Mouse (Mus musculus) natural killer cell, adult 2 months (primary cell): ENCODE results near the gene Nlrc4.
"Not testable (repeated sequence)": the region's sequence is repeated elsewhere in the genome, so short reads cannot be mapped to it uniquely, and the experiment has no call there.

Experiments used
- DNase-seq, 2 experiments: peaks; one replicate each; pipeline ENCODE4 v3.0.0; 2022; ENCODE audit warnings: low spot score in 2 of 2

Gene Nlrc4

DNA sequence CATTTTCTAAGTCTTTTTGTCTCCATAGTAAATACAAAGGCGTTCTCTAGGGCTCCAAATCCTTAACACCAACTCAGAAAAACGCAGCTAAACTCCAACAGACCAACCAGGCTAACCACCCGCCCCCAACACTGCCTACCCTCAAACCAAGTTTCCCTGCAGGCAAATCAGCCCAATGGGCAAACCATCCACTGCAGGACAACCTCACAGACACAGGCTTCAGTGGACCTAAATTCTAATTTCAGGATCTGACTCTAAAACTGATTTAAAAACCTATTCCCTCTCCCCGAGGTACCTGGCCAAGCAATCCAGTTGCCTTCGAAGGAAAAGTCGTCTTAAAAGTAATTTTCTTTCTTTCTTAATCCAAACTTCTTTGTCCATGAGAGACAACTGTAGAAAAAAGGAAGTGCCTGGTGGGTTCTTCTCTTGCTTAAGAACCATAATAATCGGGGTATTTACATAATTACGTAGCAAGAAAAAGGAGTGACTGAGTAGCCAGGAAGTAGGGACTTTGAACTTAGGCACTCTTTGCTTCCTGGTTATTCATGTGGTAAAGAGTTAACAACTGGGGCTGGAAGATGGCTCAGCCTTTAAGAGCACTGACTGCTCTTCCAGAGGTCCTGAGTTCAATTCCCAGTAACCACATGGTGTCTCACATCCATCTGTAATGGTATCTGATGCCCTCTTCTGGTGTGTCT, at the start of gene Nlrc4:
TSS of gene Nlrc4 (minus strand) at position 432 of the 698 bp plus-strand sequence.
- DNase-seq: peak in 1 of 2 experiments; percentile 6

DNA sequence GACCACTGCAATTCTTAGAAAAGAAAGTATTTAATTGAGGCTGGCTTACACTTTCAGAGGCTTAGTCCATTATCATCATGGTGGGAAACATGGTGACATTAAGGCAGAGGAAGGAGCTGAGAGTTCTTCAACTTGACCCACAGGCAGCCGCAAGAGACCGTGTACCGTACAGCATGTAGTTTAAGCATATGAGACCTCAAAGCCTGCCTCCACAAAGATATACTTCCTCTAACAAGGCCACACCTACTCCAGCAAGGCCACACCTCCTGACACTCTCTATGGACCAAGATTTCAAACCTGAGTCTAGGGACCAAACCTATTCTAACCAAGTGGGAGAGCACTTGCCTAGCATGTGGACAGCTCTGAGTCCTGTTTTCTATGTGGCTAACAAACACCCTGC, 49.7 kb upstream of the Nlrc4 start:
- DNase-seq: peak in 1 of 2 experiments; percentile 4

DNA sequence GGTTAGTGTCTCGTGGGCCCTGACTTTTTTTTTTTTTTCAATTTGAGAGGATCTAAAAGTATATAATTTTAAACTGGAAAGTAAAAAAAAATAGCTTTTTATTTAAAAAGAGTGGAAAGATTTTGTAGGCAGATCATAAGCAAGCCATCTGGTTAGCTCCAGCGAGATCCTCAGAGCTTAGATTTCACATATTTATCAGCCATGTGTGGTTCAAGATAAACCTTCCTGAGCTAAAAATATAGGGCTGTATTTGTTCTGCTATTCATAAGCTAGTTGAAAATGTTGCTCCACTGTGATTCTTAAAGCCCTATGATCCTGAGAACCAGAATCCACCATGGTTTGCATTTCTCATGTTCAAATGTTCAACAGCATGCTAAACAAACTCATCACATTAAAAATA, 49.0 kb upstream of the Nlrc4 start:
- no peak for DNase-seq

DNA sequence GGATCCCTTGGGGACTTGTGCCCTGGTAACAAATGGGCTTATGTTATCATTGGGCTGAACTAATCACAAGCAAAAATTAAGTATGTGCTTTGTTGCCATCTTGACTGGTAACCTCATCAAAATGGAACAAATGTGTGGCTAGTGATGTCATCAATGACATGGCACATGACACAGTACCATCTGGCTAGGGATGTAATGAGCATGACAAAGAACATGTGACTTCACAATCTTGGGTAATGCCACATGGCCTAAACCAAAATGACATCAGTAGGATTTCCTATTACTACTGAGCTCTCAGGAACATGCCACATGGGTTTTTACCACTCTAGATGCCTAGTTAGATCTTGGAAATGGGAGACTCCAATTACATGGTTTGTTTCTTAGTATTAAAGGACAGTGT, 42.1 kb upstream of the Nlrc4 start:
- peak in 1 of 2 experiments; percentile 10 for DNase-seq

DNA sequence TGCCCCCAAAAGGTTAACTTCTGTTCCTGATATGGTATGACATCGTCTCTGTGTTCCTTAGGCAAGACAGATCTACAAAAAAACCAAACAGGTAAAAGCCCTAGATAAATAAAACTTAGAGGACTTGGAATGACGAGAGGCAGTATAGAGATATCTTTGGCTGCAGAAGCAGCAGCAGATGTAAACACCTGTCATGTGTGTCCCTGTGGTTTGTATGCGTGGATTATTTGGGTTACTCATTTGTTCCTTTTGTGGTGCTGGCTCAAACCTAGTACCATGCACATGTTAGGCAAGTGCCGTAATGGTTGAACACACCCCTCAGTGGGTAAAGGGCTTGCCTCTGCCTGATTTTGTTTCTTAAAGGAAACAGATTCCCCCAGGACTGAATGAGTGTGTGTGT, 41.3 kb upstream of the Nlrc4 start:
- DNase-seq: no peak

DNA sequence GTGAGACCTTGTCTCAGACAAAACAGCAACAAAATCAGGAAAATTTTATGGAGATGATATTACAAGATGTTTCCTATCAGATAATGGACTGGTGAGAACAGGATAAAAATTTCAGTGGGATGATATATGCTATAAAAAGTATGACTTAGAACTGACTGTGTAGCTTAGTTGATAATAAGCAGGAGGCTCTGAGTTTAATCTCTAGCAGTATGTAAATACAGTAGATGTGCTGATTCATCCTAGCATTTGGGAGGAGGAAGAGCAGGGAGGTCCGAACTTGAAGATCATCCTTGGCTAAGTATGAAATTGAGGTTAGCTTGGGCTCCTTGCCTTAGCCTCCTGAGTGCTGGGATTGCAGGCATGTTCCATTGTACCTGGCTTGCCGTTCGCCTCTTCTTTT, 32.6 kb upstream of the Nlrc4 start:
- DNase-seq: no peak

DNA sequence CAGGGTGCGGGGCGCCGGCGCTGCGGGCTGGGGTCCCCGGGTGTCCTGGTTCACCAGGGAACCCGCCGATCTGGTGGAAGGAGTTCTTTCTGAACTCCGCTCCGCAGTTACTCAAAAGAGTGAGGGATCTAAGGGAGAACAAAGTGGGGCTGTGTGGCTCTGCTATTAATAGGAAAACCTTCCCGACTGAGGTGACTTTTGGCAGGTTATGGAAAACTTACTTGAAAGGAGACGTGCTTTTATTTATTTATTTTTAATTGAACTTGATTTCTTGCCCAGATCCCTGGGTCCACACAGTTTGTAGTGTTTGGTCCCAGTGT, 30.9 kb upstream of the Nlrc4 start:
- DNase-seq: no peak

DNA sequence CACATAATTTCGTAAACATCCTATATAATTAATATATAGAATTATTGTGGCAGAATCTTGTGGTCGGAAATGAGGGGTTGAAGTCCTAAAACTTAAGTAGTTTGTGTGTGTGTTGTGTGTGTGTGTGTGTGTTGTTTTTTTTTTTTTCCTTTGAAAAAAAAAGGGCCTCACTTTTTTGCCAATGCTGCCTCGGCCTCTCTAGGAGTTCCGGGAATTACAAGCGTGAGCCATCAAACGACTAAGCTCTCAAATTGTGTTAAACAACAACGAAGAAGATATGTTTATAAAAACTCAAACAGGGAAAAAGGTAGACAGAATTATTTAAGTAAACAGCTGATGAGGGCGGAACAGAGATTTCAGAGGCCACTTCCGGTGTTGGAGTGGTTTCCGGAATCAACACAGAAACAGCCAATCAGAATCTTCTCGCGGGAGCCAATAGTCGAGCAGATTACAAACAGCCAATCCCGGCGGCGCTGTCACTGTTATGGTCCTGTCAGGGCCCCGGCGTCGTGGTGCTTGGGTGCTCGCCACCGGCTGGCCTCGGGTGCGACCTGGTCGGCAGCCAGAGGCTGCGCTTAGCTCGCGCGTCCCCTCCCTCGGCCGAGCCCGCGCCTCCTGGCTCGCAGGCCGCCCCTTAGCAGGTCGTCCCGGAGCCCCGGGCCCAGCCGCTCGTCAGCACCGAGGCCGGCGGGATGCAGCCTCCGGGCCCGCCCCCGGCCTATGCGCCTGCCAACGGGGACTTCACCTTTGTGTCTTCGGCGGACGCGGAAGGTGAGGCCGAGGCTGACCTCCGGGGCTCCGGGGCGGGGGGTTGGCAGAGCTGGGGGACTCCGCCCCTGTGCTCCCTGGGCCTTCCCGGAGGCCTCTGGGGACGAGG, 30.3 kb upstream of the Nlrc4 start, which contains the start of gene Yipf4:
TSS of gene Yipf4 (plus strand) at position 470 of the 877 bp plus-strand sequence.
- DNase-seq: peak; percentile 97

DNA sequence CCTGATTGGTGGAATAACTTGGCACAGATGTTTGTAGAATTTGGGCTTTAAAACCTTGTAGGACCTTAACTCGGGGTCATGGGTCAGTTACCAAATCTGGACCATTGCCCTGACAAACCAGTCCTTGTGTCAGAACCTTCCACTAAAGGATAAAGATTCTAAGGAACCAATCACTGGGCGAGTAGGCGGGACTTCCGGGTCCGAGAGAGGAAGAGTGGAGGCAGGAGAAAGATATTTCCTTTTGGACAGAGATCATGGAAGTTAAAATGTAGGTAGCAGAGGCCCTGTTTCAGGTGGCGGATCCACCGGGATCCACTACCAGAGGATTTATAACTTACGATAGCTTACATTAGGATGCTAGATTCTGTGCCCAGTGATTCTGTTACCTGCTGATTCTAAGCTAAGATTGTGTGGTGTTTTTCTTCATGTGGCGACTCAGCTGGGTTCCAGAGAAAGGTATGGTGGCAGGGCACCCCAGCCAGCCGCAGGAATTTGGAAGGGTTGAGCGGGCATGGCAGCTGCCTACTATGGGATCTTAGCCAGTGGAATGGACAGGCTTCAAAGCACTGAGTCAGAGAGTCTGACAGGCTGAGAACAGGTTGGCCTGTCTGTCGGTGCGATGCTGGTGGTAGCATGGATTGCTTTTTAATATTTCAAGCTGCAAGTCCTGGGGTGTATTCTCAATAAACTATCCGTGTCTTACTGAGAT, 21.6 kb upstream of the Nlrc4 start:
- no peak for DNase-seq

DNA sequence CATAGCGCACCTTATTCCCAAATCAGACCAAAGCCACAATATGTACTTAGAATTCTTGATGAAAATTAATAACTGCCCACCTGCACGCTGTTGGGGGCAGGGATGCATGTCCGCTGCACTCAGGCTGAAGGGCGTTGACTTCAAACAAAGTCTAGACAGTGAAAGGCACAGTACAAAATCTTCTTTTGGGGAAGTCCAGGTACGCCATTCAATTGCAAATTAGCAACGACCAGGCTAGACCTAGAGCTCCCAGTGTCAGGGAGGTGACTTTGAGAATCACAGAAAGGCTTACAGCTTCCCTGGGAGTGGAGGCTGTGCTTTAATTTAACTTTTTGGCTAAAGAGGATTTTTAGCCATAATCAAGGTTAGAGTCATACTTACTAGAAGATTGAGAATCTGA, 11.2 kb upstream of the Nlrc4 start:
- DNase-seq: not testable (repeated sequence)

DNA sequence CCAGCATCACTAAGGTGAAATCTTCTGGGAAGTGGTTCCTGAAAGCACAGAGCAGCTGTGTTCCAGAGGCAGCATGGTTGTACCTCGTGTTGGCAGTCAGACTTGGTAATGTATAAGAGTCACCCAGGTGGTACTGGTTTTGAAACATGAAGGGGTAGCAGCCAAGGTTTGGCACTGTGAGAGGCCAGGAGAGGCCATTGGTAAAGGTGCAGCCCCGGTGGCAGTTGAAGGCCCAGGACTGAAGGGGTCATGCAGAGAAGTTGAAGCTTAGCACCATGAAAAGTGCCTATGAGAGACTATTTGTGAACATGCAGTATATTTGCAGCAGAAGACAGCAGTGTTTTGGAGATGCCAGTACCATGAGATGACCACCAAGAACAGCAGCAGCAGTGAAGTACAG, 9.0 kb upstream of the Nlrc4 start:
- DNase-seq: not testable (repeated sequence)

DNA sequence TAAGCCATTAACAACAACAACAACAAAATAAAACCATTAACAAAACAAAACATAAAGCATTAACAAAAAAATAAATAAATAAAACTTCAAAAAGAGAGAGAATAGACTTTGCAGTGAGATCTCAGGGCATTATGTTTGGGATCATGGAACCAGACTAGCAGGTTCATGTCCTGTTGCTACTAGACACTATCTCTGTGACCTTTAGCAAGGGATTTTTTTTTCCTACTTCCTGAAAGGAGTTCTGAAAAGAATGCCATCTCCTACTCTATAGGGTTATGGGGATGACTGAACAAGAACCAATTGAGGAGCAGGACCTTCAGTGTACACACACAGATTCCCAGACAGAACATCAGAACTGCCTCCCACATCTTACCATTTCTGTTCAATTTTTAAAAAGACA, 4.6 kb upstream of the Nlrc4 start:
- DNase-seq: no peak

DNA sequence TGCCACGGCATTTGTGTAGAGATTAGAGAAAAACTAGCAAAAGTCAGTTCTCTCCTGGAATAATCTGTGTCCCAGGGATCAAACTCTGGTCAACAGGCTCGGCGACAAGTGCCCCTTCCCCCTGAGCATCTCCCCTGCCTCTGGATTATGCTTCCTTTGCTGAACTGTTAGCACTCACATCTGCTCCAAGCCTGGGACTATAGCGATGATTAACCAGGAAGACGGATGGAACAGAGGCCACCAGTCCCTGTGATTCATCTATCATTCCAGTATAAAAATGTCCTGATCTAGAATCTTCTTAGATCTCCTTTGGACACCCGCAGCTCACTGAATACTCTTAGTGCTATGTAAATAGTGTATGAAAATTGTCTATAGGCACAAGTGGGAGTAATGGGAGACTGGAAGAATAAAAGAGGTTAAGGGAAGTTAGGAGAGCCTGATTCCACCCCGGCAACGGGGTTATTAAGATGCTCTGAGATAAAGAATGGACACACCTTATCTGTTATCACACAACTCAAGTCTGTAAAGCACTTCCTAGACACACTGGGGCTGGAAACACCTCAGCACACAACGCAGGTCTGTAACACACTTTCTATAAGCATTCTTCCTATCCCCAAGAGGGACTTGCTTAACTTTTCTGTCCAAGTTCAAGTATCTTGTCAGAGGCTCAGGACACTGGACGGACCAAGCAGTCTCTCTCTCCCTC, 817 bp downstream of the Nlrc4 start:
- DNase-seq: no peak

DNA sequence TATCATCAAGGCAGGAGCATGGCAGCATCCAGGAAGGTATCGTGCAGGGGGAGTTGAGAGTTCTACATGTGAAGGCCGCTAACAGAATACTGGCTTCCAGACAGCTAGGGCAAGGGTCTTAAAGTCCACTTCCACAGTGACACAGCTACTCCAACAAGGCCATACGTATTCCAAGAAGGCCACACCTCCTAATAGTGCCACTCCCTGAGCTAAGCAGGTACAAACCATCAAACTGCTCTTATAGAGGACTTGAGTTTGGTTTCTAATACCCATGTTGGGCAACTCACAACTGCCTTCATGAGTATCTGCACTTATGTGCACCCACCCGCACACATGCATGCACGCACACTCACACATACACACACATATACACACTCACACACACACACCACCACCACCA, 2.1 kb downstream of the Nlrc4 start:
- no peak for DNase-seq

DNA sequence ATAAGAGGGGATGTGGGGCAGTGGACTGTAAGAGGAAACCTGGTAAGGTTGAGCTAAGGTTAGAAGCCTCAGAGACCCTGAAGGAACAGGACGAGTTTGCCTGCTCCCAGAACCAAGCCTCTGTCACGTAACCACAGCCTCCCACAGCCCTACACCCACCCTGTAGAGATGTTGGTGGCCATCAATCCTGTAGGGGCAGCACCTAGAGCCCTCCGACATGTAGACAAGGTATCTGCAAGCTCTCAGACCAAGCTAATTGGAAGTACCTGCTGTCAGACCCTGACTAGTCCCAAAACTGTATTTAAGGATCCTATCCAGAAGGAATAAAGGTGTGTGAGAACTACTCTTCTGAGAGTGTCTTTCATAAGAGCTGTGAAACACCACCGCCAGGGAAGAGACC, 3.5 kb downstream of the Nlrc4 start:
- no peak for DNase-seq

DNA sequence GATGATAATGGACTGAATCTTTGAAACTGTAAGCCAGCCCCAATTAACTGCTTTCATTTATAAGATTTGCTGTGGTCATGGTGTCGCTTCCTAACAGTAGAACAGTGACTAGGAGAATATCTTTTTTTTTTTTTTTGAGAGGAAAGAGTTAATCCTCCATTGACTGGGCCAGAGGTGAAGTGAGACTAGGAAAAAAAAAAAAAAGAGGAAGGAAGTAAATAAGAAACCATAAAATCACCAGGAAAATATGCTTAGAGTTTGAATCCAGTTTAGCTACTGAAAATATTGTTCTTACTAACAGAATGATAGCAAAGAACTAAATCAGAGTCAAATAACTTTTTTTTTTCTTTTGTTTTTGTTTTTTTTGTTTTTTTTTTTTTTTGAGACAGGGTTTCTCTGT, 4.3 kb downstream of the Nlrc4 start:
- DNase-seq: no peak

DNA sequence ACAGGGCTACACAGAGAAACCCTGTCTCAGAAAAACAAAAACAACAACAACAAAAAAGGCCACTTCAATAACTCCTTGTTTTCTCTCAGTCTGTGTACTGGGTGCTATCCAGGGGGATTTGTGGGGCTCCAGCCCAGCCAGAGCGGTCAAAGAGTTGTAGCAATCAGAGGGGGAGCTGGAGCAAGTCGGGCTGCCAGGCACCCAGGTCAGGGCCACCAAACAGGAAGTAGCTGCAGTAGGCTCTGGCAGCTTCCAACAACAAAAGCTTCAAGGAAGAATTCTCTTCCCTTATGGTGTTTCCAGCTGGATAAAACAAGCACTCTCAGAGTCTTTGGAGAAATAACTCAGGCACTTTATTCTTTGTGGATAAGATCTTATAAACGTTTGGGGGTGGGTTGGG, 5.0 kb downstream of the Nlrc4 start:
- no peak for DNase-seq

DNA sequence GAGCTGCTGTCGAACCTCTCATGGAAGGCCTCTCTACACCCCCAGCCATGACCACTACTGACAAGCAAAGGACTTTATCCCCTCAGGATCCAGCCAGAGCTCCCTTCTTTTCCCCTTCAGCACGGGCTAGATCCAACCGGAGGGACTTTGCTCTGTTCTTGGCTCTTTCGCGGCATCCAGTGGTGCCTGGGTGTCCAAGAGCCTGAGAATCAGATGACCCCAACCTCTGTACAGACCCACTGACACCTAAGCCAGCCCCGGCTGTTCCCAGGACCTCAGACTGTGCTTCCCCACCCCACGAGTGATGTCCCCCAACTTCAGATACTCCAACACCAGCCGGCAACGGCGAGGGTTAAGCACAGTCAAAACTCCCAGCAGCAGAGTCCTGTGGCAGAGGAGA, 9.2 kb downstream of the Nlrc4 start:
- DNase-seq: no peak

DNA sequence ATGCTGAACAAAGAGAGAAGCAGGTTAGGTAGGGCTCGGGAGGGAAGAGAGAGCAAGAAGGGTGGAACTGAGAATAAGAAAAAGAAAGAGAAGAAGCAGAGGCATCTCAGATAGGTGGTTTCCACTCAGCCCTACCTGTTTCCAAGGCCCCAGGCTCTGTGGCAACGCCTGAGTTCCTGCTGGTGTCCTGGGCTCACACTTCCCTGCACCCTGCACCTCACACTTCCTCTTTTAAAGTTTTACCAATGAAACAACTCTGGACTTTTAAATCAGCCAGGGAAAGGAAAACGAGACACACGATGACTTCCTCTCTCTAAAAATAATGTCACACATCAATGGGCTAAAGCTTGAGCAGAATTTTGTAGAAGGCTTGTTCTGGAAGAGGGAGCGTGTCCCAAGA, 18.5 kb downstream of the Nlrc4 start:
- DNase-seq: peak in 1 of 2 experiments; percentile 4

DNA sequence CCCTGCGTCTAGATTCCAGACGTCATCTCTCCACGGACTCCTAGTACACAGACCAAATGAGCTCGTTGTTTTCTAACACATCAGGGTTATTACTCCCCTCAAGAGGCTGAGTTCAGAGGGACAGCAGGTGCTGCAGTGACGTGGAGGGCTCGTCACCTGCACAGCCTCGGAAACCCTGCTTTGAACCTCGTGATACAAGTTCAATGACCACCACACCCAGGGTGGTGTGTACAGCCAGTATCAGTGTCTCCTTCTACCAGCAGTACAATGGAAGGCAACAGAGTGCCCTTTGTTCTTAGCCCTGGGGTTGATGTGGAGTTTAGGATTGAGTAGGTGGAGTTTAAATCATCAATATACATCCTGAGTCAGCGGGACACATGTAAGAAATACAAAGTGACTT, 21.2 kb downstream of the Nlrc4 start:
- no peak for DNase-seq

DNA sequence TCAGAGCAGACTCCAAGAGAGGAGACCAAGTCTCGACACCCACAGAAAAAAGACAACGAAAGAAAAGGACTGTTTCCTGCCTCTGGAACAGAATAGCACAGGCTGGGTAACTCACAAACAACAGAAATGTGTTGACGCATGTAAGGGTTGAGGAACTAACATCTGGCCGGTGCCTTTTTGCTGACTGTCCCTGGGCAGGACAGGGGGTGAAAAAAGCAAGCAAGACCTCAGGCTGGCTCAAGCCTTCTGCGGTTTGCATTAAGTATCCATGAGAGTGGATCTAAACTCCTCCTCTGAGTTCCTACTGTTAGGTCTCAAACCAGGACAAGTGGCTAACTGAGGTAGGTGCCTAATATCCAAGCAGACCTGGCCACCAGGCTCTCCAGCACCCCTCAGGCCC, 26.3 kb downstream of the Nlrc4 start:
- DNase-seq: no peak

DNA sequence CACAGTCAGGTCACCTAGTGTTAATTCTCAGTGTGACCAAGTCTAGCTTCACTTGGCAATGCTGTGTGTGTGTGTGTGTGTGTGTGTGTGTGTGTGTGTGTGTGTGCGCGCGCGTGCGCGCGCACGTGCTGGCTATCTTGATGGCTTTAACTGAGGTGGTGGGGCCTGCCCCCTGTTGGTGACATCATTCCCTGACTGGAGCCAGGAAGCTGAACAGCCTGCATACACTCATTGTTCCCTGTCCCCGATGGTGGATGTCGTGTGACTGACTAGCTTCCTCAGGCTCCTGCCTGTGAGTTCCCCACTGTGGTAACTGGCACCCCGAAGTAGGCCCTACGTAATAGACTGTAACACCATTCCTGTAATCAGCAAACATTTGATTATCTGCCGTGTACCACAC, 27.5 kb downstream of the Nlrc4 start:
- DNase-seq: no peak
